Mouse (Mus musculus) megakaryocyte, embryonic 14.5 days (primary cell): ENCODE measurements at regions not wholly inside any gene's neighbourhood (a gene's known extent, or its start where the extent isn't known, plus 50 kb on each side); places are given as distances from the start of the nearest gene placed in this dataset.

Experiments
- H3K27me3 ChIP-seq: replicated peaks from 2 replicates; pipeline ENCODE3; 2012; ENCODE audit warnings: inconsistent platforms
- H3K36me3 ChIP-seq: replicated peaks from 2 replicates; pipeline ENCODE3; 2012; ENCODE audit warnings: low read length, inconsistent platforms, mixed read lengths
- H3K4me1 ChIP-seq: 2 replicates; pipeline ENCODE4 v1.6.1; 2012; ENCODE audit warnings: inconsistent platforms
- H3K4me3 ChIP-seq: replicated peaks from 2 replicates; pipeline ENCODE3; 2012; ENCODE audit warnings: moderate library complexity, mild to moderate bottlenecking, inconsistent platforms
- H3K9me3 ChIP-seq: 2 replicates; pipeline ENCODE4 v1.6.1; 2012; ENCODE audit warnings: inconsistent platforms
- FLI1 ChIP-seq: IDR thresholded peaks from 2 replicates; pipeline ENCODE4 v1.6.1; 2012; ENCODE audit warnings: low read length, inconsistent platforms, mixed read lengths
- GATA1 ChIP-seq: IDR thresholded peaks from 3 replicates; pipeline ENCODE4 v1.6.1; 2012; ENCODE audit warnings: mixed read lengths, low read length, inconsistent platforms, borderline replicate concordance

GRCm38 (mm10) chr4:99561506-99561937 is 94.6 kb upstream of the Foxd3 start:
- H3K9me3 ChIP-seq: peaks cover 20% of the 10 kb centered on the region
- TF ChIP-seq FLI1: no peak
- no peak for TF ChIP-seq GATA1
- no peaks in the 10 kb centered on the region for H3K36me3 ChIP-seq
- peaks cover 3% of the 10 kb centered on the region for H3K27me3 ChIP-seq
- H3K4me1 ChIP-seq: no peaks in the 10 kb centered on the region
- H3K4me3 ChIP-seq: no peak overlapping the region

GRCm38 (mm10) chr4:99565401-99565800 is 90.7 kb upstream of the Foxd3 start:
- Histone ChIP-seq H3K27me3 (peaks cover 3% of the 10 kb centered on the region), H3K4me3 (no peak overlapping the region), H3K4me1 (no peaks in the 10 kb centered on the region), H3K36me3 (no peaks in the 10 kb centered on the region), H3K9me3 (peaks cover 31% of the 10 kb centered on the region)
- TF ChIP-seq GATA1: no peak
- no peak for TF ChIP-seq FLI1

- Histone ChIP-seq H3K36me3 (no peaks in the 10 kb centered on the region), H3K4me3 (no peak overlapping the region), H3K4me1 (no peaks in the 10 kb centered on the region), H3K27me3 (peaks cover 15% of the 10 kb centered on the region), H3K9me3 (peaks cover 32% of the 10 kb centered on the region)
- TF ChIP-seq GATA1 (no peak), FLI1 (no peak)
These were observed 83.1 kb upstream of the Foxd3 start for GRCm38 (mm10) chr4:99572841-99573642.

- peaks cover 21% of the 10 kb centered on the region for H3K9me3 ChIP-seq
- H3K36me3 ChIP-seq: no peaks in the 10 kb centered on the region
- no peaks in the 10 kb centered on the region for H3K4me1 ChIP-seq
- peaks cover 15% of the 10 kb centered on the region for H3K27me3 ChIP-seq
- TF ChIP-seq GATA1 (no peak), FLI1 (no peak)
- no peak overlapping the region for H3K4me3 ChIP-seq
These were observed 82.0 kb upstream of the Foxd3 start for GRCm38 (mm10) chr4:99574021-99574531.

- TF ChIP-seq GATA1 (no peak), FLI1 (no peak)
- H3K27me3 ChIP-seq: peaks cover 15% of the 10 kb centered on the region
- H3K9me3 ChIP-seq: peaks cover 15% of the 10 kb centered on the region; the same call in 1 of the 2 replicates
- H3K4me3 ChIP-seq: no peak overlapping the region
- H3K36me3 ChIP-seq: no peaks in the 10 kb centered on the region
- no peaks in the 10 kb centered on the region for H3K4me1 ChIP-seq
These were observed 81.1 kb upstream of the Foxd3 start for GRCm38 (mm10) chr4:99574984-99575383.

GRCm38 (mm10) chr4:99597781-99598180 is 58.3 kb upstream of the Foxd3 start:
- no peaks in the 10 kb centered on the region for H3K4me1 ChIP-seq
- no peak overlapping the region for H3K4me3 ChIP-seq
- 0 out of 2 replicates have a peak, but pooled peaks cover 4% of the 10 kb centered on the region for H3K9me3 ChIP-seq
- TF ChIP-seq GATA1 (no peak), FLI1 (no peak)
- H3K27me3 ChIP-seq: no peaks in the 10 kb centered on the region
- H3K36me3 ChIP-seq: no peaks in the 10 kb centered on the region

GRCm38 (mm10) chr4:99600741-99601140 is 55.4 kb upstream of the Foxd3 start:
- H3K4me1 ChIP-seq: no peaks in the 10 kb centered on the region
- no peaks in the 10 kb centered on the region for H3K36me3 ChIP-seq
- no peaks in the 10 kb centered on the region for H3K9me3 ChIP-seq
- peak overlapping the region; percentile 51 for H3K4me3 ChIP-seq
- H3K27me3 ChIP-seq: no peaks in the 10 kb centered on the region
- TF ChIP-seq GATA1 (no peak), FLI1 (no peak)

GRCm38 (mm10) chr4:99601463-99601862 is 54.6 kb upstream of the Foxd3 start:
- Histone ChIP-seq H3K9me3 (no peaks in the 10 kb centered on the region), H3K27me3 (no peaks in the 10 kb centered on the region), H3K36me3 (no peaks in the 10 kb centered on the region), H3K4me3 (no peak overlapping the region), H3K4me1 (no peaks in the 10 kb centered on the region)
- no peak for TF ChIP-seq FLI1
- TF ChIP-seq GATA1: no peak
